Mouse (Mus musculus): ENCODE results near the gene Blcap.
"Not testable (repeated sequence)": the region's sequence is repeated elsewhere in the genome, so short reads cannot be mapped to it uniquely, and the experiment has no call there.

Blcap gene

DNA sequence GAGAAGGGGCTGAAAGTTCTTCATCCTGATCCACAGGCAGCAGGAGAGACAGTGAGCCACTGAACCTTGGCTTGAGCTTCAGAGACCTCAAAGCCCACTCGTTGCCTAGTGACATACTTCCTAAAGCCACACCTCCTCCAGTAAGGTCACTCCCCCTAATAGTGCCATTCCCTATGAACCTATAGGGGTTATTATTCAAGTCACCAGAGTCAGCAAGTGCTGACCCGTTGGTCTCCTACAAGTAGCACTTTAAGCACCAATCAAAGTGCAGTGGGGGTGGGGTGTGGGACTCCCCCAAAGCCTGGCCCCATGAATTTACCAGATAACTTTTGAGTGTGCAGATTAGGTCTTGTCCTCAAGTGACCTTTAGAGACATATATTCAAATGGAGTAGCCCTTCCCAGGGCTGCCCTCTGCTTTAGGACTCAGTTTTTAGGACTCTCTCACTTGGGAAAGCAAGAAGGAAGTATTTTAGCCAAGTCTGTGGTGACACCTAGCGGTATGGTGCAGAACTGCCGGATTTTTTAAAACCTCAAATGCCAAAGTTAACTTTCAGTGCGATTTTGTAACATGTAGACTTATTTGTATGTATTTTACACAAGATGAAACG, at the start of gene Blcap:
Gene Blcap (minus strand): TSS at position 51 of the 609 bp plus-strand sequence.
- peak in 1 of 2 experiments; percentile 73 for DNase-seq (ENCODE audit: low spot score in 2 of 2)

DNA sequence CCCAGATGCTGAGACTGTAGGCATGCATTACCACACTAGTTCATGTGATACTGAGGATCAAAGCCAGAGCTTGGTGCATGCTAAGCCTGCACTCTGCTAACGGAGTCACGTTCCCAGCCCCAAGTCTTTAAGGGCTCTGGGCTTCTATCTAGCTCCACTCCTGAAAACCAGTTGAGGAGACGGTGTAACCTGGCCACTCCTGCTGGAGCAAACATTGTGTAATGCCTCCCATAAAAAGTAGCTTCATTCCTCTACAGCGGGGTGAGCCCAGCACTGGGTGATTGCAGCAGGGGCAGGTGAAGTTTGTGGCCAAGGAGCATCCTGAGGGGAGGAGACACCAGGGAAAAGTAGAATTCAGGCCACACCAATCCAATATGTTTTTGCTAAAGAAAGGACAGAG, 47.3 kb upstream of the Blcap start:
- no peak for DNase-seq (ENCODE audit: low spot score in 2 of 2)

DNA sequence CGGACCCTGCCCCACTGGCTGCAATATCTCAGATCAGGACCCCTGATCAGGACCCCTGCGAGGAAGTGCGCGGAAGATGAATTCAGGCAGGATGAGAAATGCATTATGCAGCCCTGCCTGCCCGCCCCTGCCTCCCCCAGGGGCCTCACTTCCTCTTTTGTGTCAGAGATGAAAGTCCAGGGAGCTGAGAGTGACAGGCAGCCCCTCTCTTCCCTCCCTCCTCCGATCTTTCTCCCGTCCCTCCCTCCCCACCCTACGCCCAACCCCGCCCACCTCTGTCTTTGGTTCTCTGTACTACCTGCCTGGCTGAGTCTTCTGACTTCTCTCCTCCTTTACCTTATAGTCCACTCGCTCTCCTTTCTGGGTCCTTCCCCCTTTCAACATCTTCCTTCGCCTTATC, 42.9 kb upstream of the Blcap start:
- DNase-seq (ENCODE audit: low spot score in 2 of 2), result no peak

DNA sequence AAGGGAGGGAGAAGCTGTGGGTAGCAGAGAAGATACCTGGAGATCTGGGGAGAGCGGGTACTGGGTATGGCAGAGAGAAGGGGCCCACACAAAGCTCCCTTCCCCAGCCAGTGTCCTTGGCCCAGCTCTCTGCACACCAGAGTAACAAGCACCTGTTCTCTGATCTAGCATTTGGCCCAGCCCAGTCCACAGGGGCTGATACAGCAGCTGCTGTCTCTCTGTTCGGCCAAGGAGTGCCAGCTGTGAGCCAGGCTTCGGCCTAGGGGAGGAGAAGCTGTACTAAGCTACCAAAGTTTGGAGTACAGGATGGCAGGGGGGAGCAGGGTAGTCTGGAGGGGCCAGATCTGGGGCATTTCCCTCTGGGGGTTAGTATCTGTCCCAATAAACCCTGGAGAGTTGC, 40.7 kb upstream of the Blcap start:
- DNase-seq (ENCODE audit: low spot score in 2 of 2), result no peak

DNA sequence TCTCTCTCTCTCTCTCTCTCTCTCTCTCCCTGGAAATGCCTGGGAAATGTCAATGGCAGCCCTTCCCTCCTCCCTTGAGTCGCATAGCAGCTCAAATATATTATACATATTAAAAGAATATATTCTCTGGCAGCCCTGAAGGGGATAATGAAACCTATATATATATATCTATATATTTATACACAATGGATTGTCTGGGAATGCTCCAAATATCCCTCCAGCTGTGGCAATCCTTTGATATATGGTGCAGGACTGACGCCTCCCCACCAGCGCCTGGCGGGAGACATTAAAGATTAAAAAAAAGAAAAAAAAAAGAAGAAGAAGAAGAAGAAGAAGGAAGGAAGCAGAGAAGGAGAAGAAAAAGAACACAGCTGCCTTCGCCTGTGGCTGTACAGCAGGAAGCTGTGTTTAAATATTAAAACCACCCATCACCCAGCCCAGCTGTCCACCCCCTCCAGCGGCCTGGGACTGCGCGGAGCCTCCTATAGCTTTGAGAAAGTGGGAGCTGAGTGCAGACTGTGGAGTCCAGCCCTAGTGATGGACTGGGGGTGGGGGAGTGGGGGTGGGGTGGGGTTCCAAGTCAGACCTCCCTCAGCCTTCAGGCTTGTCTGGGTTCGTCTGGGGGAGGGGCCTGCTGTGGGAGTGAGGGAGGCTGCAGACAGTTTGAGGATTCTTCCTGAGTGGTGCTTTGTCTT, 36.6 kb upstream of the Blcap start:
- no peak for DNase-seq (ENCODE audit: low spot score in 2 of 2)

DNA sequence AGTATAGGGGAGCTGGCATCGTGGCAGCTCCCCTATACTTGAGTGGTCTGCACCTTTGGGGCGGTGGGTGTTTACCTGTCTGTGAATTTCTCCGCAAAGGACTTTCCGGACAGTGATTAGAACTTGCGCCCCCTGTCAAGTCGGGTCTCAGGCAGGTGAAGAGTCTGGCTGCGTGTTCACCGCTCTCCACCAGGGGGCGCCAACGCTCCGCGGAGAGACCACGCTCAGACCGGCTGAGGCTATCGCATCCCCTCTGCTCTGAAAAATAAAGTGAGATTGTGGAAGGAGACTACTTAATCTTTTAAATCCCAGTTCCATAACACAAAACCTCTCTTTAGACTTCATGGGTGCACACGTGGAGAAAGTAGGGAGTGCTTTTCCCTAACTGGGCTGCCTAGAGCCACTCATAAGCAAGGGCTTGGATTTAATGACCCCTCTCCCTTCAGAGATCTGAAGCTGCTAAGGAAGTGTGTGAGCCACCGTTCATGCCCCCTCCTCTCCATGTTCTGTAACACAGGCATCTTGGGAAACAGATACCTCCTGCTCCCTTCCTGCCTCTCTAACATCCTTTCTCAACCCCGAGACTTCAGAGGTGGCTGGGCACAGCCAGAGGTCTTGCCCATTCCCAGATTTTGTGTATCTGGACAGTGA, 34.1 kb upstream of the Blcap start:
- DNase-seq (ENCODE audit: low spot score in 2 of 2), result peak in 1 of 2 experiments; percentile 74

DNA sequence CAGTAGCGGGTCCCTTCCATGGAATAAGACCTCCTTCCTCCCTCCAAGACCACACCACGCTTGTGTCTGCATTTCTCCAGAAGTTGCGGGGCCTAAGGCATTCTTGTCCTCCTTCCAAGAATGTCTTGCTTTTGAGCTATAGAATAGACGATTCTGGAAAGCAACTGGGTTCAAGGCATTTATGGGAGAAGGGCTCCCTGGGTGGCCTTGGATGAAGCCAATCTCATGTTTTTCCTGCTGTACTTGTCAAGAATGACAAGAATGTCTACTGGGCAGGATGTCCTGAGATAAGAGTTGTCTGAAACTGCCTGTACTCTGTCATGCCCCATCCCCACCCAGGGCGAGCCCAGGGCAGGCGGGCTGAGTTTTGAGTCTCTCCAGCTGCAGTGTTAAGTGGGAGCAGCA, 30.4 kb upstream of the Blcap start:
- no peak for DNase-seq (ENCODE audit: low spot score in 2 of 2)

DNA sequence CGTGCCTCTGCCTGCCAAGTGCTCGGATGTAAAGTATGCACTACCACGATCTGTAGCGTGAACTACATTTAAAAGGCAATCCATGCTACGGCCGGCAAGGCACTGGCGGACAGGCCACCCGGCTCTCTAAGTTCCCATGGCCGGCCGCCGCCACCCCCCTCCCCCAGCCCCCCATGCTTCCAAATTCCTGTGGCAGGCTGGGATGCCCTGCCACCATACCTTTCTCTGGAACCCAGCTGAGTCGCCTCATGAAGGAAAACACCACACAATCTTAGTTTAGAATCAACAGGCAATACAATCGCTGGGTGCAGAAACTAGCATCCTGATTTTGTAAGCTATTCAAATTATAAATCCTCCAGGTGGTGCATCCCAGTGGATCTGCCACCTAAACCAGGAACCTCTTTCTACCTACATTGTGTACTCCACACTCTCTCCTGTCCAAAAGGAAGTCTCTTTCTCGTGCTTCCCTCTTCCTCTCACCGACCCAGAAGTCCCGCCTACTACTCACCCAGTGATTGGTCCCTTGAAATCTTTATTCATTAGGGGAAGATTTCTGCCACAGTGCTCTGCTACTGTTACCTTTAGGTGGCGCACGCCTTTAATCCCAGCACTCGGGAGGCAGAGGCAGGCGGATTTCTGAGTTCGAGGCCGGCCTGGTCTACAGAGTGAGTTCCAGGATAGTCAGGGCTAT, 25.9 kb upstream of the Blcap start:
- no peak for DNase-seq (ENCODE audit: low spot score in 2 of 2)

DNA sequence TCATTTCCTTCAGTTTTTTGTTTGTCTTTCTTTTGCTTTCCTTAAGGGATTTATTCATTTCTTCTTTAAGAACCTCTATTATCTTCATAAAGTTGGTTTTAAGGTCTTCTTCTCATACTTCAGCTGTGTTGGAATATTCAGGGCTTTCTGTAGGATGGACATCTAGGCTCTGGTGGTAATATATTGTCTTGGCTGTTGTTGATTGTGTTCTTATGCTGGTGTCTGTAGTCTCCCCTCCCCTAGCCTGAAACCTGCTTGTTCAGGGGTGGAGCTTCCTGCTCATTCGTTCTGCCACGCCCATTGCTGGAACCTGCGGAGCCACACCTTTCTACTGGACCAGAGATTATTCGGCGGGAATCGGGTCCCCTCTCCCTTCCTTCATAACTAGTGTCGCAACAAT, 14.3 kb upstream of the Blcap start:
- DNase-seq (ENCODE audit: low spot score in 2 of 2), result not testable (repeated sequence)

DNA sequence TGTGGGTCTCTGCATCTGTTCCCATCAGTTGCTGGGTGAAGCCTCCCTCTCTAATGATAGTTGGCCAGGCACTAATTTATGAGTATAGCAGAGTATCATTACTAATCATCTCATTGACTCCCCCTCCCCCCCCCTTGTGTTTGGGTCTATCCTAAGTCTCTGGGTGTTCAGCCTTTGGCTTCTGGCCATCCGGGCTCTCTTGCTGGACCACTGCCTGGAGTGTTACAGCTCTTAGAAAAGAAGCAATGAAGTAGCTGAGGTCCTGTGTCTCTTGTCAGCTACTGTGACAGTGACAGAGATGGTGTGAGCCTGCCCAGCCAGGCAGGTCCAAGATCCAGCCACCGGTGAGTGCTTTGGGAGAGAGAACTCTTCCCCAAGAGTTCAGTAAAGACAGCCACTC, 1.7 kb upstream of the Blcap start:
- DNase-seq (ENCODE audit: low spot score in 2 of 2), result no peak

DNA sequence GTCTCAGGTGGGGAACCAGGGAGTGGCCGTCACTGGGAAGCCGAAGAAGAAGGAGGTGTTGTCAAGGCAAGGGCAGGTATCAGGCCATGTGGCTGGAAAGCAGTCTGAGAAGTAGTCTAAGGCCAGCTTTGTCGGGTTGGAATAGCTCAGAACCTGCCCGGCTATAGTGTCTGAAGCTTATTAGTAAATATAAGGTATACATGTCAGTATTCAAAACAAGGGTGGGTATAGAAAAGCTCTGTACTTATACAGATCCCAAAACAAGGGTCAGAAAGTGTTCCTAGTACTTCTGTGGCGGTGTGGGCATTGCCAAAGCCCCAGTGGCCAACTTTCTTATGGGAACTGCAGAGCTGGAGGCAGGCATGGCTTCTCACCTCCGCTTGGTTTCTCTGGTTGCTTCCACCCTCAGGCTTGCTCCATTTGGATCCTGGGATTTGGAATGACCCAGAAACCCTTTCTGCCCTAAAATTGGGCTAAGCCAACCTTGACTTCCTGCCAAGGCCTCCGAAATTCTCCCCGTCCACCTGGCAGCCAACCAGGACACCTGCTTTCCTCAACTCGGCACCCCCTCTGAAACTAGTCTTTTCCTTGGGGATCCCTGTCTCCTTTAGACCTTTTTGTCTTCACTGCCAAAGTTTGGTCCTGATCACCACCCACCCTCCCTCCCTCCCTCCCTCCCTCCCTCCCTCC, 1.1 kb downstream of the Blcap start:
- DNase-seq (ENCODE audit: low spot score in 2 of 2), result no peak

DNA sequence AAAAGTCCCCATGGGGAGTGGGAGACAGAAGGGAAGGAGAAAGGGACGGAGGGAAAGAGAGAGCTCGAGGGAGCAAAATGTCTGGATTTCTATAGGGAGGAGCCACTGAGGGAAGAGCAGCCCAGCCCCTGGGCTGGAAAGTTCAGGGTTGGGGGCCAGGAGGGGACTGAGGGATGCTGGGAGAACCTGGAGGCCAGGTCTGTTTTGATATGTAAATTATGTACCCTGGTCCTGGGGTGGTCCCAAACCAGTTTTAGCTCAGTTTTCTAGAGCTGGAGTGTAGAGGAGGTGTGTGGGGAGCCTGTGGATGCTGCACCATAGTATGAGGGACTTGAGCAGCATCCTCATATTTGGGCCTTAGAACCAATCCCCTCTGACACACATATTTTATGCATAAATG, 2.2 kb downstream of the Blcap start:
- no peak for DNase-seq (ENCODE audit: low spot score in 2 of 2)

DNA sequence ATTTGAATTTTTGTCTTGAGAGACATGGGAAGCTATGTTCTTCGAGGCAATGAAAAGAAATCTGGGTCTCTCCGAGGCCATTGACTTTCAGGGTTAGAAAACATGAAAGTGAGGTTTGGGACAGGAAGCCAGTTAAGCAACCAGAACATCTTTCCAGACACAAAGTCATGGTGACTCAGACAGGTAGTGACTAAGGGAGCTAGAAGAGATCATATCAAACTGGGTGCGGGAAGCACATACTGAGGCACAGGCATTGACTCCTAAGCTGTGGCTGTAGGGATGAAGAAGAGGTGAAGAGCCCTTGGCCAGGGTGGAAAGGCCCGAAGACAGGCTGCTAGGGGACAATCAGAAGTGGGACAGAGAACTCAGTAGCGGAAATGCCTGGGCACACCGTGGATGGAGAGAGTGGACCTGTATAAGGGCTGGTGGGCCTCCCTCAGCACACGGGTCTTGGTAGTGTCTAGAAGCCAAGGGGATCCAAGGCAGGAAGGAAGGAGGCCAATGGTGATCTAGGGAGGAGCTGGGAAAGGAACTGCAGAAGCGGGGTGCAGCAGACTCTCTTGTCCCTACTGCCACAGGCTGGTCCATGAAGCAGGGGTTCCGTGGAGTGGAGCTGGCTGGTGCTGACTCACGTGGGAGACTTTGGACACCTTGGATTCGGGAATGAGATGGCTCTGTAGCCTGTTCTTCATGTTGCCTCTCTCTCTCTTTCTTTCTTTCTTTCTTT, 3.7 kb downstream of the Blcap start:
- no peak for DNase-seq (ENCODE audit: low spot score in 2 of 2)

DNA sequence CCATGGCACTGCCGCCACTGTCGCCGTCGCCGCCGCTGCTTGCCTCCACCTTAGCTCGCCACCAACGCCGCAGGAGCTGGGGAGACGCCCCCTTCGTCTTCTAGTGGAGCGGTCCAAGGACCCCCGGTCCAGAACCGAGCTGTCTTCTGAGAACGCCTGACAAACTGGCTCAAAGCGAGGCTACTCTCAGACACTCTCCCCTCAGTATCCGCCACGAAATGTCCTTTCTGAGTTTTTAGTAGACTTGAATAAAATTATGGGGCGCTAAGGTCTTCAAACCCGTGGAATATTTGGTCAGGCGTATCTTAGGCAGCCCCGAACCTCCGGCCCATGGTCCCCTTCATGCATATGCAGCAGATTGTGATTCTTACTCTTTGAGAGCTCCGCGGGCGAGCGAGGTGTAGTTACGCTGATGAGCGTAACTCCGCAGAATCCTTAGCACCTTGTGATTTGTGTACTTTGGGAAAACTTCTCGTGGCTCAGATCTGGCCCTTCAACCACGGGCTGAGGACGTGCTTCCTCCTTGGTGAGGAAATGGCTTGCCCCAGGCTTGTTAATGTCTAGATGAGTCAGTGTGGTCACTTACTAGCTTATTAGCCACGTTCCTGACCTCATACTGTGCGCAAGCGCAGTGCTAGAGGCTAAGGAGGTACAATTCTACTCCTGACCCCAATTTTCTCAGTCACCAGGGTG, 4.7 kb downstream of the Blcap start:
- peak; percentile 68 to 90 for DNase-seq (ENCODE audit: low spot score in 2 of 2)

DNA sequence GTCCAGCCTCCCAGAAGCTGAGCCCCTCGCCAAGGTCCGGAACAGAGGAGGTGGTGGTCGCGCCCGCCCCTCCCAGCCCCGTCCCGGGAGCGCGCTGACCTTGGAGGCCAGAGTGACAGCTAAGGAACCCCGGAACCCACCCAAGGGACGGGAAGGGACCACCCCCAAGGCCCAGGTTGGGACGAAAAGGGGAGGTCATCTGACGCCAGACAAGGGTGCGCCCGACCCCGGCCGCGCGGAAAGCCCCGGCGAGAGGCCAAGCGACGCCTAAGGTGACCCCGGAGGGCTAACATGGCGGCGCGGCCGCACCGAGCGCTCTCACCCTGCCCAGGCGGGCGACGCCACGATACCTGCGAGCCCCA, 5.2 kb downstream of the Blcap start:
- no peak for DNase-seq (ENCODE audit: low spot score in 2 of 2)

DNA sequence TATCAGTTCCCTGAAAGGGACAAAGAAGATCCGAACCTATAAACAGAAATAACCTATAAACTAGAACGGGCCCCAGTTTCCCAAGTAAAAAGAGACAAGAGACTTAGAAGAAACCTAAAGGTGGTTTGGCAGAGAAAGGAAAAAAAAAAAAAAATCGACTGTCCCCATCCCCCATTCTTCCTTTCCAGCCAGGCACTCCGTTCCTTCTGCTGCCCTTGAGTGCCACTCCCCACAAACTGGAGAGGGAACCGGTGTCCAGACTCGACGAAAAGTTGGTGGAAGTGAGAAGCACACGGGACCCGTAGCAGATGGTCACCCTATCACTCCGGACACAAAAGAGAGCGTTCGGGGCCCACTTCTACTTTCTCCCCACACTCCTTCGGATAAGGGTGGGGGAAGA, 5.6 kb downstream of the Blcap start:
- no peak for DNase-seq (ENCODE audit: low spot score in 2 of 2)

DNA sequence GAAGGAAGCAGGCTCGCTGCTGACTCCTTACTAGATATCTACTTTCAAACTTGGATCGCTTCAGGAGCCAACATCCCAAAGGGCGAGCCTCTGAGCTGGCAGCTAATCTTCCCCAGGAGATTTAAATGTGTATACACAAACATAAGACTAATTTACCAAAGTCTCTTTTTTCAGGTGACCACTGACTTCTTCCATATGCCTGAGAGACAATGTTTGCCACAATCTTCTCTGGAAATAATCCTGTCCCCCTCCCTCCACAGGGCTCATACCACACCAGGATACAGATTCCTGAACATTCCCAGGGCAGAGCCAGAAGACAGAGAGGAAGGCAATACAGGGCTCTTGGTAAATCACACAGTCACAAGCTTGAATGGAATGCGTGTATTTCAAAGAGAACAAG, 6.4 kb downstream of the Blcap start:
- no peak for DNase-seq (ENCODE audit: low spot score in 2 of 2)

DNA sequence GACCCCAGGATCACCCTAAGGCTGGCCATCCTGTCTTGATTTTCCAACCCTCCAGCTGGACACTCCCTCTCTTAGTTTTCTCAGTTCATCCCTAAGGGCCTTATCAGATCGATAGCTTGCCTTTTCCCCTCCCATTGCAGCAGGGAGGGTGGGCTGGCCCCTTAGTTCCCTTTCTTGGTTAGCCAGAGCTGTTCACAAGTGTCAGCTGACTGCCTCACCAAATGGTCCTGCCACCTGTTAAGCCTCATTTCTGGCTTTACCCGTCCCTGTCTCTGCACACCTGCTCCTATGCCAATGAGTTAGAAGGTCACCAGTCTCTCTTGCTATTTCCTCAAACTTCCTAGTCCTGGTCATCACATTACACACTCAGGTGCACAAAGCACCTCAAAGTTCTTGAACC, 8.0 kb downstream of the Blcap start:
- DNase-seq (ENCODE audit: low spot score in 2 of 2), result no peak

DNA sequence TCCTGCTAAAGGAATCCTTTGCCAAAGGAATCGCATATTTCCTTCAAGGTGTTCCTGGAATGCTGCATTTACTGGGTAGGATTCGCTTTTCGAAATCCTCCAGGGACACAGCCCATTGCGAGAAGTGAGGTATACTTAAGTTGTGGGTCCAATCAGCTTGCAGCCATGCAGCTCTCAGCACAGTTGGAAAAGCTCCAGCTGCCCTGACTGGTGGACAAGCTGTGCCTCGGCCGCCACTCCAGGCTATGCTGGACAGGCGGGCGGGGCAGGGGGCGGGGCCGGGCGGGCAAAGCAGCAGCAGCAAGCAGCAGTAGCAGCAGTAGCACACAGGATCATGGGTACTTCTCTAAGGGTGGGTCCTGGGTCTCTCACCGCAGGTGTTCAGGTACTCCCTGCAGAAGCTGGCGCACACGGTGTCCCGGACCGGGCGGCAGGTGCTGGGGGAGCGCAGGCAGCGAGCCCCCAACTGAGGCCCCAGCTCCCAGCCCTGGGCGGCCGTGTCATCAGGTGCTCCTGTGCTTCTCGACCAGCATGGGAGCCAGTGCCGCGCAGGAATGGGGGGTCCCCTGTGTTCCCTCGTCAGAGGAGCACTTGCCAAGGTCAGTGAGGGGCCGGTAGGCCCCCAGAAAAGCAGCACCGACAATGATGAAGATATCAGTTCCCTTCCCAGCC, 9.8 kb downstream of the Blcap start:
- peak in 1 of 2 experiments; percentile 65 for DNase-seq (ENCODE audit: low spot score in 2 of 2)

DNA sequence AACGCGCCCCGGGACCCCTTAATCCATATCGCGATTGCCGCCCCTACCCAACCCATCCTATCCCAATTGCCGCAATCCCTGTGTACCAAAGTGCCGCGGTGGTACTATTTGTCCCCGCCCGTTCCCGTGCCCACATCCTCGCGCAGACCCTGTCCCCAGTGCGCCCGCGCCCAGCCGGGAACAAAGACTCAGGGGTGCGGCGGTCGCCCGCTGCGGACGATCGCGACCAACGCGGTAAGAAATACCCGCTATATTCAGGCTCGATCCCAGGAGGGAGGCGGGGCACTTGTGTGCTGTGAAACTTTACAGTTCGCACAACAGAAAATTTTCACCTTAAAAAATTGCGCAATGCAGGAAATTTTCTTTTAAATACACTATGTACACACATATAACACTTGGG, 10.8 kb downstream of the Blcap start:
- DNase-seq (ENCODE audit: low spot score in 2 of 2), result no peak

All from left cerebral cortex, adult 9 months (tissue).